ENCODE assay signal across 8 mouse cellular contexts in genomic region chr12:83689087-83689432, GRCm38 (mm10). TPM values are rescaled to one million over a fixed set of nuclear protein-coding genes. Genes with fewer than 3 reads are reported as not detected.
DNase-seq lines count a peak whose midpoint lies in the region; ATAC-seq and TF ChIP-seq lines count a peak whose summit lies in the region.

No protein-coding gene starts in this region.

- no peak for TF ChIP-seq EP300 in liver, postnatal 0 days (IDR thresholded peaks at IDR 0.05; ENCODE audit: low read depth)

- no peak for TF ChIP-seq CTCF in forebrain, postnatal 0 days (IDR thresholded peaks at IDR 0.05; ENCODE audit: low read depth)
- no peak for TF ChIP-seq CTCF in liver, postnatal 0 days (IDR thresholded peaks at IDR 0.05; ENCODE audit: low read depth)

- no peaks in the 10 kb centered on the region; the same call in 1 of the 2 replicates for H3K36me3 ChIP-seq in heart, embryonic 11.5 days (ENCODE audit: control insufficient read depth, insufficient read depth, low read length)
- no peaks in the 10 kb centered on the region; the same call in 1 of the 2 replicates for H3K36me3 ChIP-seq in ES-E14 (ENCODE audit: control insufficient read depth, insufficient read depth, low read length, poor library complexity, severe bottlenecking)
- 0 out of 2 replicates have a peak, but pooled peaks cover 4% of the 10 kb centered on the region for H3K36me3 ChIP-seq in forebrain, postnatal 0 days (ENCODE audit: insufficient read depth)
- 0 out of 2 replicates have a peak, but pooled peaks cover 5% of the 10 kb centered on the region for H3K36me3 ChIP-seq in liver, postnatal 0 days (replicated peaks; ENCODE audit: insufficient read depth, low read length)

- H3K4me2 ChIP-seq in heart, embryonic 11.5 days: peak overlapping the region; percentile 87
- peak overlapping the region; percentile 77 for H3K4me2 ChIP-seq in forebrain, postnatal 0 days (ENCODE audit: low read depth)
- H3K4me2 ChIP-seq in liver, postnatal 0 days (ENCODE audit: low read depth, low read length): peak overlapping the region; percentile 67

- peak overlapping the region; percentile 92 for H3K27ac ChIP-seq in heart, embryonic 11.5 days (ENCODE audit: low read depth, low read length)
- no peak overlapping the region for H3K27ac ChIP-seq in ES-E14 (ENCODE audit: insufficient read depth, low read depth, low read length, poor library complexity, severe bottlenecking)
- no peak overlapping the region for H3K27ac ChIP-seq in forebrain, postnatal 0 days (ENCODE audit: low read depth, low read length)
- peak overlapping the region; percentile 98 for H3K27ac ChIP-seq in liver, postnatal 0 days (ENCODE audit: low read depth)

- H3K4me1 ChIP-seq in heart, embryonic 11.5 days (ENCODE audit: control insufficient read depth, insufficient read depth, low read length): peaks cover 6% of the 10 kb centered on the region; the same call in 1 of the 2 replicates
- H3K4me1 ChIP-seq in ES-E14 (ENCODE audit: control insufficient read depth in 2 of 2, insufficient read depth in 2 of 2, low read length in 2 of 2, poor library complexity in 1 of 2): peaks cover 0 to 4% of the 10 kb centered on the region in 2 experiments; a peak in 1 of 4 replicates
- peaks cover 7% of the 10 kb centered on the region for H3K4me1 ChIP-seq in forebrain, postnatal 0 days (ENCODE audit: insufficient read depth)
- peaks cover 8% of the 10 kb centered on the region for H3K4me1 ChIP-seq in liver, postnatal 0 days (ENCODE audit: insufficient read depth)

- H3K4me3 ChIP-seq in heart, embryonic 11.5 days (ENCODE audit: low read depth, low read length): peak overlapping the region; percentile 96
- peak overlapping the region; percentile 88 to 90 for H3K4me3 ChIP-seq in ES-E14 (ENCODE audit: insufficient read depth in 1 of 2, low read depth in 1 of 2, low read length in 2 of 2, poor library complexity in 1 of 2, severe bottlenecking in 1 of 2)
- peak overlapping the region; percentile 64 for H3K4me3 ChIP-seq in forebrain, postnatal 0 days (ENCODE audit: low read depth, low read length)
- peak overlapping the region; percentile 88 for H3K4me3 ChIP-seq in liver, postnatal 0 days (ENCODE audit: low read depth, low read length)

- no peak for DNase-seq in heart, adult 11 months
- DNase-seq in ES-E14 (ENCODE audit: low read depth, low spot score): no peak
- DNase-seq in forebrain, postnatal 0 days: no peak
- peak; percentile 23 for DNase-seq in liver, postnatal 0 days
- peak; percentile 14 for DNase-seq in thymus, postnatal 36 days
- no peak for DNase-seq in ovary, postnatal 14 days (ENCODE audit: low spot score)
- DNase-seq in urinary bladder, adult 2 months (ENCODE audit: low spot score): no peak

- no peaks in the 10 kb centered on the region for H3K27me3 ChIP-seq in heart, embryonic 11.5 days (ENCODE audit: control insufficient read depth, insufficient read depth, low read length)
- no peaks in the 10 kb centered on the region for H3K27me3 ChIP-seq in forebrain, postnatal 0 days (ENCODE audit: insufficient read depth, low read length)
- no peaks in the 10 kb centered on the region for H3K27me3 ChIP-seq in liver, postnatal 0 days (ENCODE audit: insufficient read depth, low read length)

- no peak for ATAC-seq in heart, embryonic 11.5 days (replicated peaks; ENCODE audit: insufficient number of reproducible peaks, low FRiP score, low TSS enrichment)
- no peak for ATAC-seq in forebrain, postnatal 0 days
- ATAC-seq in liver, postnatal 0 days: no peak

- H3K9me3 ChIP-seq in heart, embryonic 11.5 days (replicated peaks; ENCODE audit: control insufficient read depth, low read length): no peaks in the 10 kb centered on the region
- no peaks in the 10 kb centered on the region for H3K9me3 ChIP-seq in ES-E14 (ENCODE audit: control insufficient read depth, insufficient read depth, low read depth, low read length)
- no peaks in the 10 kb centered on the region for H3K9me3 ChIP-seq in forebrain, postnatal 0 days (ENCODE audit: low read length)
- no peaks in the 10 kb centered on the region for H3K9me3 ChIP-seq in liver, postnatal 0 days (ENCODE audit: low read length)

- in situ Hi-C loops in ES-E14 (cut with MboI; ENCODE audit: low sequenced_read_pairs in 2 of 2, unreplicated experiment in 2 of 2): no loop called here

- 28% methylated on average over 6 of the region's 6 CpGs for WGBS in heart, embryonic 11.5 days (ENCODE audit: insufficient replicate concordance)
- 25% methylated on average over 6 of the region's 6 CpGs for WGBS in forebrain, postnatal 0 days
- 7% methylated on average over 6 of the region's 6 CpGs for WGBS in liver, postnatal 0 days (ENCODE audit: insufficient replicate concordance)

- peak overlapping the region; percentile 96 for H3K9ac ChIP-seq in heart, embryonic 11.5 days (ENCODE audit: low read depth, low read length)
- H3K9ac ChIP-seq in ES-E14 (ENCODE audit: insufficient read depth, low read depth, low read length, poor library complexity, severe bottlenecking): no peak overlapping the region; the same call in 1 of the 2 replicates
- H3K9ac ChIP-seq in forebrain, postnatal 0 days: peak overlapping the region; percentile 65
- peak overlapping the region; percentile 93 for H3K9ac ChIP-seq in liver, postnatal 0 days (replicated peaks)

TF ChIP-seq in ES-E14, 5 proteins besides CTCF, POLR2A, EP300 and RAD21:
- TF ChIP-seq HCFC1 (IDR thresholded peaks at IDR 0.05; ENCODE audit: borderline replicate concordance, insufficient read depth, low read length): no peak
- TF ChIP-seq MAFK (IDR thresholded peaks at IDR 0.05; ENCODE audit: insufficient read depth, low read depth, low read length): no peak
- no peak for TF ChIP-seq CHD2 (IDR thresholded peaks at IDR 0.05; ENCODE audit: low read depth, low read length)
- TF ChIP-seq ZNF384 (IDR thresholded peaks at IDR 0.05; ENCODE audit: low read depth, low read length): no peak
- TF ChIP-seq ZC3H11A (IDR thresholded peaks at IDR 0.05; ENCODE audit: borderline replicate concordance, low read depth, low read length): no peak

RNA-seq across cellular contexts. Expression of gene Psen1, which starts 1.1 kb away (rescaled TPM):
- 54.9 and 58.6 TPM in 2 replicates for polyA plus RNA-seq in heart, embryonic 11.5 days (2014; fragmentation: Nextera tagmentation; extraction: Ambion mirVana)
- 74.2 and 101 TPM in 2 replicates for total RNA-seq in ES-E14 (2012; rRNA removed)
- 47.7 and 51.7 TPM in 2 replicates for total RNA-seq in forebrain, postnatal 0 days (2014; rRNA removed)
- polyA plus RNA-seq in forebrain, postnatal 0 days (2015; fragmentation: Nextera tagmentation; extraction: Ambion mirVana): 47.5 and 58.0 TPM in 2 replicates
- polyA plus RNA-seq in liver, postnatal 0 days (2015; fragmentation: Nextera tagmentation; extraction: Ambion mirVana): 18.2 and 18.6 TPM in 2 replicates
- 27.8 and 40.8 TPM in 2 replicates for polyA plus RNA-seq in urinary bladder, adult 2 months (2012; rRNA removed)

RNA-seq across cellular contexts. Expression of gene Rbm25, which starts 58.0 kb away (rescaled TPM):
- 167 and 184 TPM in 2 replicates for polyA plus RNA-seq in heart, embryonic 11.5 days (2014; fragmentation: Nextera tagmentation; extraction: Ambion mirVana)
- total RNA-seq in ES-E14 (2012; rRNA removed): 146 and 151 TPM in 2 replicates
- 93.3 and 116 TPM in 2 replicates for total RNA-seq in forebrain, postnatal 0 days (2014; rRNA removed)
- polyA plus RNA-seq in forebrain, postnatal 0 days (2015; fragmentation: Nextera tagmentation; extraction: Ambion mirVana): 158 and 227 TPM in 2 replicates
- 81.7 and 85.0 TPM in 2 replicates for polyA plus RNA-seq in liver, postnatal 0 days (2015; fragmentation: Nextera tagmentation; extraction: Ambion mirVana)
- 78.7 and 103 TPM in 2 replicates for polyA plus RNA-seq in urinary bladder, adult 2 months (2012; rRNA removed)

Comparison
In these comparisons a context has a peak if more than half of its experiments do, and no peak if none do; other contexts are left out.
1. H3K27ac ChIP-seq: peak in heart, embryonic 11.5 days (single experiment) and liver, postnatal 0 days (single experiment); none in ES-E14 (single experiment) and forebrain, postnatal 0 days (single experiment).
2. DNase-seq: peak in liver, postnatal 0 days (single experiment) and thymus, postnatal 36 days (2 of 2); none in heart, adult 11 months (single experiment), ES-E14 (single experiment), forebrain, postnatal 0 days (single experiment), ovary, postnatal 14 days (single experiment) and urinary bladder, adult 2 months (single experiment).
3. Peak in every context shown above with its lines, with median percentiles within 50 percentile points of each other: H3K4me2 ChIP-seq and H3K4me3 ChIP-seq.